Mouse (Mus musculus) stomach, embryonic 16.5 days (tissue): ENCODE results near the gene Fam92a. TPM values are rescaled to one million over a fixed set of nuclear protein-coding genes. Genes with fewer than 3 reads are reported as not detected.
"Not testable (repeated sequence)": the region's sequence is repeated elsewhere in the genome, so short reads cannot be mapped to it uniquely, and the experiment has no call there.

Experiments
- ATAC-seq: fragments of 200-750 bp; cut with Nextera tagmentation; 2 replicates; pipeline ENCODE4 v1.8.0; 2017; ENCODE audit warnings: moderate number of reproducible peaks, moderate TSS enrichment; ENCODE audit not compliant: insufficient read depth, low FRiP score
- H3K27ac ChIP-seq: fragments of 300-500 bp; sonication (generic); 2 replicates; pipeline ENCODE4 v1.5.1; 2014; ENCODE audit warnings: low read length
- H3K27me3 ChIP-seq: fragments of 300-500 bp; sonication (generic); 2 replicates; pipeline ENCODE4 v1.6.1; 2014; ENCODE audit warnings: low read length, control low read depth, mixed read lengths; ENCODE audit not compliant: control insufficient read depth, insufficient read depth
- H3K36me3 ChIP-seq: fragments of 300-500 bp; sonication (generic); 2 replicates; pipeline ENCODE4 v1.6.1; 2014; ENCODE audit warnings: low read length; ENCODE audit not compliant: control insufficient read depth, insufficient read depth
- H3K4me1 ChIP-seq: fragments of 300-500 bp; sonication (generic); 2 replicates; pipeline ENCODE4 v1.6.1; 2014; ENCODE audit warnings: low read length, control low read depth, mixed read lengths; ENCODE audit not compliant: control insufficient read depth, insufficient read depth
- H3K4me2 ChIP-seq: fragments of 300-500 bp; sonication (generic); 2 replicates; pipeline ENCODE4 v1.6.1; 2014; ENCODE audit warnings: low read depth, low read length, mixed read lengths
- H3K4me3 ChIP-seq: fragments of 300-500 bp; sonication (generic); replicated peaks from 2 replicates; pipeline ENCODE4 v1.5.1; 2014; ENCODE audit warnings: mild to moderate bottlenecking, low read length
- H3K9ac ChIP-seq: fragments of 300-500 bp; sonication (generic); 2 replicates; pipeline ENCODE4 v1.6.1; 2014; ENCODE audit warnings: low read length
- H3K9me3 ChIP-seq: fragments of 300-500 bp; sonication (generic); replicated peaks from 2 replicates; pipeline ENCODE4 v1.6.1; 2016; ENCODE audit warnings: low read length, control low read depth; ENCODE audit not compliant: control insufficient read depth
- WGBS: fragments of 180-500 bp; shearing (Covaris S2); extraction: QIAGEN DNeasy Blood & Tissue Kit; methylation state at CpG from one replicate; pipeline ENCODE4 v1.1.7; 2014; 5-methylcytosine and 5-hydroxymethylcytosine counted together
- polyA plus RNA-seq: library from polyadenylated mRNA; unstranded; fragments of >200 nt; fragmentation: Nextera tagmentation; extraction: Ambion mirVana; gene quantifications from 2 replicates; pipeline ENCODE4 v1.2.1, GENCODE M21; 2015

Gene Fam92a
- 58.7 and 74.3 TPM in 2 replicates for polyA plus RNA-seq

DNA sequence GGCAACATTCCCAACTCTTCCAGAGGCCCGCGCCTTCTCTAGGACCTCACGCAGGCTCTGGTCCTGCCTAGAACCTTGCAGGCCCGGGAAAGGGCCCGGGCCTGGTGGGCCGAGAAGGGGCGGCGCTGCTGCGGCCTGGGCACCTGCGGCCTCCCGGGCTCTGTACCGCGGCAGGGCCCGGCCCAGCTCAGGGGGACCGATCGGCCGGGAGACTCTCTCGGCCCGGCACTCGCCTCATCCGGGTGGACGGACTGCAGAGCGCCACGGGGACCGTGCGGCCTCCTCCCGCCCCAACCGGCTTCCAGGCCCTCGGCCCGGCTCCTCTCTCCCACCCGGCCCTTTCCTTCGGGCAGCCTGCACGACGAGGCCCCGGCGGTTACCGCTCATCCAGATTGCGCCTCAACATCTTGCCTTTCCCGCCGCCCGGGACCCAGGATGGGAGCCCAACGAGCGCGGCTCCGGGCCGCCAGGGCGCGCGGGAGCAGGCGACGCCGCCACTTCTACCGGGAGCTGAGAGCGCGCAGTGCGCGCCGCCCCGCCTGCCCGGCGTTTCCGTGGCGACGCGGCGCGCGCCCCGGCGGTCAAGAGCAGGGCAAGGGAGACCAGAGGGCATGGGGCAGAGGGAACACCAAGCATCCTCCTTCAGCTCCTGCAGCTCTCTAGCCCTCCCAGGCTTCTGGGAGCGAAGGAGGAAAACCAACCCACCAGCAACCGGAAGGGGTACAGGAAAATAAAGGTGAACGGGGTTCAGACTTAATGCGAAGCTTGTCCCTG is at the start of gene Fam92a:
Gene Fam92a, minus strand, starts transcription at position 698 of the 774 bp plus-strand sequence.
- peak within 1 kb of the TSS; percentile 61 for H3K4me3 ChIP-seq
- no peaks in the 10 kb centered on the region for H3K27me3 ChIP-seq
- peak within 1 kb of the TSS; percentile 84 for H3K27ac ChIP-seq
- H3K9ac ChIP-seq: peak within 1 kb of the TSS; percentile 90
- H3K9me3 ChIP-seq: no peaks in the 10 kb centered on the region
- peaks cover 8% of the 10 kb centered on the region; the same call in 1 of the 2 replicates for H3K36me3 ChIP-seq
- peak; percentile 89 for ATAC-seq
- H3K4me2 ChIP-seq: peak within 1 kb of the TSS; percentile 87
- peaks cover 6% of the 10 kb centered on the region for H3K4me1 ChIP-seq
- under 1% methylated on average over 66 of the region's 74 CpGs for WGBS

GRCm38 (mm10) chr4:12178992-12179391 is 7.2 kb upstream of the Fam92a start:
- H3K27me3 ChIP-seq: no peaks in the 10 kb centered on the region
- no peak overlapping the region for H3K27ac ChIP-seq
- WGBS: 86% methylated on average over 10 of the region's 10 CpGs
- no peak overlapping the region for H3K4me2 ChIP-seq
- no peak for ATAC-seq
- no peaks in the 10 kb centered on the region for H3K4me1 ChIP-seq
- no peaks in the 10 kb centered on the region for H3K9me3 ChIP-seq
- no peak overlapping the region for H3K4me3 ChIP-seq
- no peaks in the 10 kb centered on the region for H3K36me3 ChIP-seq
- H3K9ac ChIP-seq: no peak overlapping the region

DNA sequence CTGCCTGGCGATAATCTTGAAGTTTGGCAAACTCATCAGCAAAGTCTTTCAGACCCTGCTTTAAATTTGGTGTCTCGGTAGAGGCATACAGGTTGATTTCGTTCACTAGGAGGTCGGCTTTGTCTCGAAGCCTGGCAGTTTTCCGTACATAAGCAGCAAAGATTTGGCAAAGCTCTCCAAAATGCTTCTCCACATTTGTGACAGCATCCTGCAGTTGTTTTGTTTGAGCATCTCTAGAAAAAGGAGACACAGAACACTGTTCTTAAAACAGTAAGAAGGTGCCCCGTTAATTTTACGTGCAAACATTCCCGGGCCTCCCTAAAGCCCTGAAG is 863 bp downstream of the Fam92a start:
- Histone ChIP-seq H3K36me3 (peaks cover 14% of the 10 kb centered on the region; the same call in 1 of the 2 replicates), H3K27ac (peak overlapping the region; percentile 84), H3K27me3 (no peaks in the 10 kb centered on the region), H3K9ac (peak overlapping the region; percentile 90), H3K4me2 (peak overlapping the region; percentile 87), H3K4me1 (peaks cover 6% of the 10 kb centered on the region), H3K9me3 (no peaks in the 10 kb centered on the region), H3K4me3 (peak overlapping the region; percentile 61)
- ATAC-seq: no peak
- WGBS: 13% methylated on average over 9 of the region's 9 CpGs

- H3K9ac ChIP-seq: no peak overlapping the region
- H3K27me3 ChIP-seq: no peaks in the 10 kb centered on the region
- no peak for ATAC-seq
- no peak overlapping the region for H3K4me3 ChIP-seq
- H3K4me1 ChIP-seq: no peaks in the 10 kb centered on the region
- no peak overlapping the region for H3K27ac ChIP-seq
- peaks cover 24% of the 10 kb centered on the region for H3K36me3 ChIP-seq
- H3K9me3 ChIP-seq: peaks cover 5% of the 10 kb centered on the region
- no peak overlapping the region for H3K4me2 ChIP-seq
These were observed 24.2 kb downstream of the Fam92a start for GRCm38 (mm10) chr4:12147660-12148059.

DNA sequence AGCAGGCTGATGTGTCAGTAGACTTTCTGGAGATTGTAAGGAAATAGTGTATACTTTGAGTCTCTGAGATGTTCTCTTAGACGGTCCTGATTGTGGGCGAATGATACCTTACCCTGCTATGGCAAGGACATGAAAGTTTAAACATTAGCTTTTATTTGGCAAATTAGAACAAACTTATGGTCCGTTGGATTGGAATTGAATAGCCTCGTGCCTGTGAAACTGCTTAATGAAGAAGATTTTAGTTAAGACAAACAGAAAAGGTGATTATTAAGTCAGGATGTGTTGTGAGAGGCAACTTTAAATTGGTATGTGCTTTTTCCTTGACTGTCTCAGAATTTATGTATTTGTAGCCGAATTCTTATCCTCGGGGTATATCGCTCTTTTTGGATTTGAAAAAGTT is 30.3 kb downstream of the Fam92a start:
- not testable (repeated sequence) for H3K9ac ChIP-seq, H3K27ac ChIP-seq, H3K36me3 ChIP-seq, H3K9me3 ChIP-seq, H3K27me3 ChIP-seq, H3K4me2 ChIP-seq, H3K4me1 ChIP-seq, H3K4me3 ChIP-seq, ATAC-seq
- WGBS: 90% methylated on average over 7 of the region's 7 CpGs

DNA sequence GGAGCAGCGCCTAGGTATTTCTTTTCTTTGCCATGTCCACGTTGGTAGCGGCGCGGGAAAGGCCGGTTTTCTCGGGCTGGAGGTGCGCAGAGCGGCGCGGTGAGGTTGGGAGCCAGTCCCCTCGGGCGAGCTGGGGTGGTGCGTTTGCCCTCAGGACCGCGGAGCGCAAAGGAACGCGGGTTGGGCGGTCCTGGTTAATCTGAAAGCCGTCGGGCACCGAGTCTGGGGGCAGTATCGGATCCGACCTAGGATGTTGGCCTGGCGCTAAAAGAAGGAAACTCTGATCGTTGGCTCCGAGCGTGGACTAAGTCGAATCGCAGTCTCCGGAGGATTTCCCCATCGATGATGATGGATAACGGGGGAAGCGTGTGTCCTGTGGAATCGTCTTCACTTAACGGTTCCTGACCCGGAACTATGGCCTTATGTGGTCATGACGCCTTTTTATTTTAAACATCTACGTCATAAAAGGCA is 31.2 kb downstream of the Fam92a start:
- Histone ChIP-seq H3K4me2 (peak overlapping the region; percentile 40; the same call in 1 of the 2 replicates), H3K9ac (peak overlapping the region; percentile 55; the same call in 1 of the 2 replicates), H3K4me3 (peak overlapping the region; percentile 45)
- H3K27me3 ChIP-seq, H3K36me3 ChIP-seq, H3K9me3 ChIP-seq, H3K27ac ChIP-seq, H3K4me1 ChIP-seq: not testable (repeated sequence)
- WGBS: 10% methylated on average over 20 of the region's 40 CpGs
- ATAC-seq: peak; percentile 88

GRCm38 (mm10) chr4:12140141-12140567 is 31.7 kb downstream of the Fam92a start, which contains the start of gene Rbm12b1:
Gene Rbm12b1 (plus strand): TSS chr4:12140264.
- not testable (repeated sequence) for H3K27me3 ChIP-seq, H3K4me1 ChIP-seq, H3K36me3 ChIP-seq, H3K9me3 ChIP-seq
- Histone ChIP-seq H3K4me2 (peak within 1 kb of the TSS; percentile 55), H3K4me3 (peak within 1 kb of the TSS; percentile 45), H3K9ac (peak within 1 kb of the TSS; percentile 64), H3K27ac (peak within 1 kb of the TSS; percentile 33; the same call in 1 of the 2 replicates)
- peak; percentile 98 for ATAC-seq
- WGBS: 3% methylated on average over 17 of the region's 32 CpGs

Other genes with a start within 250 kb of the Fam92a start
- 0.28 and 0.32 TPM in 2 replicates for gene Gm10604, start 190.8 kb downstream of the Fam92a start, polyA plus RNA-seq
- gene Rbm12b2, start 82.6 kb downstream of the Fam92a start, polyA plus RNA-seq: 9.6 and 10.9 TPM in 2 replicates
- 5.3 and 6.7 TPM in 2 replicates for gene Rbm12b1, start 31.8 kb downstream of the Fam92a start, polyA plus RNA-seq